Mouse (Mus musculus) kidney, postnatal 0 days (tissue): ENCODE data around the gene Pakap. TPM values are rescaled to one million over a fixed set of nuclear protein-coding genes. Genes with fewer than 3 reads are reported as not detected.
A peak's percentile ranks its signal among the peaks of the same experiment; 100 is the strongest.

ENCODE experiments used
- ATAC-seq: fragments of 200-750 bp; cut with Nextera tagmentation; replicated peaks from 2 replicates; pipeline ENCODE4 v1.8.0; 2017; ENCODE audit warnings: low read depth, moderate number of reproducible peaks, moderate TSS enrichment, moderate library complexity; ENCODE audit not compliant: low FRiP score
- DNase-seq: peaks from one replicate; pipeline ENCODE4 v3.0.0-alpha.2; 2016; ENCODE audit warnings: low spot score
- H3K27ac ChIP-seq: fragments of 300-500 bp; sonication (generic); 2 replicates; pipeline ENCODE4 v1.5.1; 2014; ENCODE audit warnings: mild to moderate bottlenecking
- H3K27me3 ChIP-seq: fragments of 300-500 bp; sonication (generic); 2 replicates; pipeline ENCODE4 v1.6.1; 2014; ENCODE audit warnings: low read length, mixed read lengths; ENCODE audit not compliant: insufficient read depth
- H3K36me3 ChIP-seq: fragments of 300-500 bp; sonication (generic); 2 replicates; pipeline ENCODE4 v1.6.1; 2014; ENCODE audit warnings: low read length, mixed read lengths; ENCODE audit not compliant: insufficient read depth
- H3K4me1 ChIP-seq: fragments of 300-500 bp; sonication (generic); replicated peaks from 2 replicates; pipeline ENCODE4 v1.6.1; 2014; ENCODE audit warnings: antibody characterized with exemption, low read length, mixed read lengths; ENCODE audit not compliant: insufficient read depth
- H3K4me2 ChIP-seq: fragments of 300-500 bp; sonication (generic); 2 replicates; pipeline ENCODE4 v1.6.1; 2014; ENCODE audit warnings: mild to moderate bottlenecking, low read length, moderate library complexity, mixed read lengths
- H3K4me3 ChIP-seq: fragments of 300-500 bp; sonication (generic); replicated peaks from 2 replicates; pipeline ENCODE4 v1.5.1; 2014; ENCODE audit warnings: low read depth, low read length
- H3K9ac ChIP-seq: fragments of 300-500 bp; sonication (generic); 2 replicates; pipeline ENCODE4 v1.6.1; 2014; ENCODE audit warnings: low read depth, low read length
- H3K9me3 ChIP-seq: fragments of 300-500 bp; sonication (generic); replicated peaks from 2 replicates; pipeline ENCODE4 v1.6.1; 2016; ENCODE audit warnings: low read length, inconsistent platforms, mixed read lengths
- CTCF ChIP-seq: IDR thresholded peaks from 2 replicates; pipeline ENCODE4 v1.5.1; 2016; ENCODE audit warnings: antibody characterized with exemption, low read depth, mild to moderate bottlenecking, moderate library complexity
- WGBS: fragments of 180-500 bp; shearing (Covaris S2); extraction: QIAGEN DNeasy Blood & Tissue Kit; methylation state at CpG from one replicate; pipeline ENCODE4 v1.1.7; 2014; 5-methylcytosine and 5-hydroxymethylcytosine counted together
- polyA plus RNA-seq: library from polyadenylated mRNA; unstranded; fragments of >200 nt; fragmentation: Nextera tagmentation; extraction: Ambion mirVana; gene quantifications from 2 replicates; pipeline ENCODE4 v1.2.1, GENCODE M21; 2015

Gene Pakap
- polyA plus RNA-seq, 1 experiment from 2014 or later: 11.5 TPM

DNA sequence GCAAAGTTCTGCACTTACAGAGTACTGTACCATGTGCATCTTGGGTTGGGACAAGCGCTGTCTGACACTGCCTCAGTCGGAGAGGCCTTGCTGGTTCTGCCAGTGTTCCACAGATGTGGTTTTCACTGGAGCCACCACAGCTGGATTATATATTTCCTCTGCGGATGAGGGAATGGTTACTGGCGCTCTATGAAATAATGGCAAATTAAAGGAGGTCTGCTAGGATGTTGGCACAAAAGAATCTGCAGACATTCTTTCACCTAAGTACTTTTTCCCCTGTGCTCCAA lies 1.0 kb downstream of the Pakap start:
- no peaks in the 10 kb centered on the region for H3K9me3 ChIP-seq
- H3K27me3 ChIP-seq: peaks cover 4% of the 10 kb centered on the region; the same call in 1 of the 2 replicates
- no peak overlapping the region for H3K9ac ChIP-seq
- no peak for TF ChIP-seq CTCF
- peaks cover 7% of the 10 kb centered on the region; the same call in 1 of the 2 replicates for H3K4me1 ChIP-seq
- no peak for ATAC-seq
- no peak overlapping the region; the same call in 1 of the 2 replicates for H3K4me3 ChIP-seq
- H3K36me3 ChIP-seq: no peaks in the 10 kb centered on the region
- H3K27ac ChIP-seq: no peak overlapping the region
- 82% methylated on average over 4 of the region's 4 CpGs for WGBS
- peak overlapping the region; percentile 97; the same call in 1 of the 2 replicates for H3K4me2 ChIP-seq
- DNase-seq: no peak

- Histone ChIP-seq H3K36me3 (no peaks in the 10 kb centered on the region), H3K4me3 (no peak overlapping the region), H3K27me3 (peaks cover 4% of the 10 kb centered on the region; the same call in 1 of the 2 replicates), H3K9me3 (no peaks in the 10 kb centered on the region), H3K9ac (no peak overlapping the region), H3K4me2 (no peak overlapping the region), H3K27ac (no peak overlapping the region), H3K4me1 (peaks cover 7% of the 10 kb centered on the region; the same call in 1 of the 2 replicates)
- 68% methylated on average over 6 of the region's 6 CpGs for WGBS
- ATAC-seq (no peak), DNase-seq (no peak)
- no peak for TF ChIP-seq CTCF
Observed at GRCm38 (mm10) chr4:57569711-57570110, 1.7 kb downstream of the Pakap start.

DNA sequence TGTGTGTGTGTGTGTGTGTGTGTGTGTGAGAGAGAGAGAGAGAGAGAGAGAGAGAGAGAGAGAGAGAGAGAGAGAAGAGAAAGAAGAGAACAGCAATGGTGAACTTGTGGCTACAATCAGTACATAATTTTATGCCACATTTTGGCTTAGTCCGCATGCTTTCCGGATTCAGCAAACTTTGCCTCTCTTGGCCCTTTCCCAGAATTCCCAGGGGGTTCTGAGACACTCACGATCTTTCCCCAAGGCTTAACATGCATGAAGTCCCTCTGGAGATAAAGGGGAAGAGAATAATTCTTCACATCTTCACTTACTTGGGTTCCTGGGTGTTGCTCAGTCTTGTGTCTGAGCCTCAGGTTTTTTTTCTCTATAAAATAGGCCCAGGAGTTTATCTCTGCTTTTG lies 2.2 kb downstream of the Pakap start:
- Histone ChIP-seq H3K9ac (no peak overlapping the region), H3K36me3 (no peaks in the 10 kb centered on the region), H3K4me3 (no peak overlapping the region), H3K27me3 (peaks cover 4% of the 10 kb centered on the region; the same call in 1 of the 2 replicates), H3K9me3 (no peaks in the 10 kb centered on the region), H3K27ac (no peak overlapping the region), H3K4me2 (no peak overlapping the region), H3K4me1 (peaks cover 7% of the 10 kb centered on the region; the same call in 1 of the 2 replicates)
- DNase-seq: no peak
- ATAC-seq: no peak
- WGBS: 79% methylated on average over 3 of the region's 3 CpGs
- no peak for TF ChIP-seq CTCF

- Histone ChIP-seq H3K9me3 (no peaks in the 10 kb centered on the region), H3K27ac (no peak overlapping the region), H3K36me3 (no peaks in the 10 kb centered on the region), H3K4me2 (no peak overlapping the region), H3K9ac (no peak overlapping the region), H3K4me1 (no peaks in the 10 kb centered on the region), H3K27me3 (no peaks in the 10 kb centered on the region), H3K4me3 (no peak overlapping the region)
- no peak for TF ChIP-seq CTCF
- 78% methylated on average over 3 of the region's 3 CpGs for WGBS
- DNase-seq (no peak), ATAC-seq (no peak)
Observed at GRCm38 (mm10) chr4:57574181-57574580, 6.2 kb downstream of the Pakap start.

- Histone ChIP-seq H3K27ac (no peak overlapping the region), H3K36me3 (no peaks in the 10 kb centered on the region), H3K4me3 (no peak overlapping the region), H3K4me1 (no peaks in the 10 kb centered on the region), H3K27me3 (no peaks in the 10 kb centered on the region), H3K9me3 (no peaks in the 10 kb centered on the region), H3K9ac (no peak overlapping the region), H3K4me2 (no peak overlapping the region)
- DNase-seq (no peak), ATAC-seq (no peak)
- WGBS: 69% methylated on average over 6 of the region's 6 CpGs
- no peak for TF ChIP-seq CTCF
Observed at GRCm38 (mm10) chr4:57574646-57575045, 6.7 kb downstream of the Pakap start.

DNA sequence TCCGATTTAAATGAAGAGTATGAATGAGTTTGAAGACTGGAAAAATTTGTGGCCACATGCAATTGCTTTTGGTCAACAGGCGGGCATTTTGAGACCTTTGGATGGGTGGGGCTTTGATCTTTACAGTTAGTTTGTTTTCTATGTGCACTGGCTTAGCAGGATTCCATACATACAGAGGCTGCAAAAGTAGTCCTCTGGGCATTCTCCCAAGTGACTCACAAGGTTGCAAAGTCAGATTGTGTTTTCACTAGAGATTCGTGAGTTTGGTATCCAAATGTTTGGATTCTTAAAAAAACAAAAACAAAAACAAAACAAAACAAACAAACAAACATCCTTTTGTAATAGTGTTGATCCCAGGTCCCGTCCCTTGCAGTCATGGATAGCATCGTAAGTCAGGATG lies 7.7 kb downstream of the Pakap start:
- H3K4me2 ChIP-seq: no peak overlapping the region
- ATAC-seq: no peak
- no peaks in the 10 kb centered on the region for H3K36me3 ChIP-seq
- no peak overlapping the region for H3K9ac ChIP-seq
- no peaks in the 10 kb centered on the region for H3K27me3 ChIP-seq
- DNase-seq: no peak
- no peaks in the 10 kb centered on the region for H3K9me3 ChIP-seq
- WGBS: 77% methylated on average over 5 of the region's 5 CpGs
- H3K4me3 ChIP-seq: no peak overlapping the region
- no peaks in the 10 kb centered on the region for H3K4me1 ChIP-seq
- no peak for TF ChIP-seq CTCF
- no peak overlapping the region for H3K27ac ChIP-seq

GRCm38 (mm10) chr4:57576095-57576494 lies 8.1 kb downstream of the Pakap start:
- TF ChIP-seq CTCF: no peak
- H3K4me3 ChIP-seq: no peak overlapping the region
- H3K4me1 ChIP-seq: no peaks in the 10 kb centered on the region
- no peak for DNase-seq
- no peaks in the 10 kb centered on the region for H3K27me3 ChIP-seq
- ATAC-seq: no peak
- no peaks in the 10 kb centered on the region for H3K9me3 ChIP-seq
- 77% methylated on average over 11 of the region's 11 CpGs for WGBS
- H3K27ac ChIP-seq: no peak overlapping the region
- no peak overlapping the region for H3K9ac ChIP-seq
- H3K36me3 ChIP-seq: no peaks in the 10 kb centered on the region
- no peak overlapping the region for H3K4me2 ChIP-seq
